8 mouse cellular contexts compared by ENCODE assay signal in genomic region chr5:120605688-120606087, GRCm38 (mm10). TPM values are rescaled to one million over a fixed set of nuclear protein-coding genes. Genes with fewer than 3 reads are reported as not detected.
DNase-seq lines count a peak whose midpoint lies in the region; ATAC-seq and TF ChIP-seq lines count a peak whose summit lies in the region.

No protein-coding gene starts in this region.

- DNase-seq in 3134 (ENCODE audit: extremely low read depth, insufficient read length, low spot score), result peak; percentile 50
- peak; percentile 95 for DNase-seq in adrenal gland, postnatal 14 days
- DNase-seq in embryonic facial prominence, embryonic 11.5 days (ENCODE audit: low spot score), result peak; percentile 96
- peak; percentile 85 to 86 for DNase-seq in heart, adult 2 months
- peak; percentile 91 for DNase-seq in kidney, adult 2 months
- DNase-seq in midbrain, embryonic 14.5 days, result peak; percentile 97
- peak; percentile 79 for DNase-seq in spleen, adult 12 weeks (ENCODE audit: low spot score)

- peak overlapping the region; percentile 20 for H3K4me3 ChIP-seq in embryonic facial prominence, embryonic 11.5 days (ENCODE audit: low read depth, low read length)
- H3K4me3 ChIP-seq in heart, adult 2 months, result no peak overlapping the region
- H3K4me3 ChIP-seq in kidney, adult 2 months (ENCODE audit: insufficient read depth, low read depth, low read length), result no peak overlapping the region
- H3K4me3 ChIP-seq in limb, embryonic 12.5 days (replicated peaks), result peak overlapping the region; percentile 35
- peak overlapping the region; percentile 31 for H3K4me3 ChIP-seq in midbrain, embryonic 14.5 days (replicated peaks; ENCODE audit: low read depth, low read length)

- WGBS in embryonic facial prominence, embryonic 11.5 days, result 1% methylated on average over 6 of the region's 8 CpGs
- WGBS in heart, adult 2 months, result 1% methylated on average over 6 of the region's 8 CpGs
- WGBS in kidney, adult 2 months, result under 1% methylated on average over 8 of the region's 8 CpGs
- WGBS in limb, embryonic 12.5 days, result 1% methylated on average over 7 of the region's 8 CpGs
- WGBS in midbrain, embryonic 14.5 days, result 2% methylated on average over 8 of the region's 8 CpGs

- H3K27me3 ChIP-seq in embryonic facial prominence, embryonic 11.5 days (ENCODE audit: control insufficient read depth, insufficient read depth, low read length), result no peaks in the 10 kb centered on the region
- no peaks in the 10 kb centered on the region for H3K27me3 ChIP-seq in heart, adult 2 months (ENCODE audit: control insufficient read depth, insufficient read depth, low read length)
- no peaks in the 10 kb centered on the region for H3K27me3 ChIP-seq in kidney, adult 2 months (replicated peaks; ENCODE audit: control insufficient read depth, insufficient read depth, low read length)
- no peaks in the 10 kb centered on the region for H3K27me3 ChIP-seq in limb, embryonic 12.5 days
- no peaks in the 10 kb centered on the region for H3K27me3 ChIP-seq in midbrain, embryonic 14.5 days (ENCODE audit: control insufficient read depth, insufficient read depth, low read length)

- no peaks in the 10 kb centered on the region for H3K36me3 ChIP-seq in embryonic facial prominence, embryonic 11.5 days (replicated peaks; ENCODE audit: control insufficient read depth, insufficient read depth, low read depth, low read length)
- no peaks in the 10 kb centered on the region for H3K36me3 ChIP-seq in heart, adult 2 months (ENCODE audit: control insufficient read depth, insufficient read depth, low read length)
- no peaks in the 10 kb centered on the region for H3K36me3 ChIP-seq in kidney, adult 2 months (ENCODE audit: control insufficient read depth, insufficient read depth, low read length)
- peaks cover 24% of the 10 kb centered on the region for H3K36me3 ChIP-seq in limb, embryonic 12.5 days
- H3K36me3 ChIP-seq in midbrain, embryonic 14.5 days (ENCODE audit: control insufficient read depth, insufficient read depth, low read length), result peaks cover 7% of the 10 kb centered on the region; the same call in 1 of the 2 replicates

- no peak for TF ChIP-seq POLR2A in heart, adult 2 months (IDR thresholded peaks at IDR 0.05; ENCODE audit: insufficient read depth, low read depth, low read length)
- TF ChIP-seq POLR2A in kidney, adult 2 months (IDR thresholded peaks at IDR 0.05; ENCODE audit: low read depth, low read length), result no peak

- peak overlapping the region; percentile 27 for H3K4me2 ChIP-seq in embryonic facial prominence, embryonic 11.5 days (ENCODE audit: low read depth, low read length)
- H3K4me2 ChIP-seq in limb, embryonic 12.5 days, result peak overlapping the region; percentile 67
- peak overlapping the region; percentile 65 for H3K4me2 ChIP-seq in midbrain, embryonic 14.5 days (ENCODE audit: low read length)

- H3K4me1 ChIP-seq in embryonic facial prominence, embryonic 11.5 days (ENCODE audit: control insufficient read depth, insufficient read depth, low read length), result no peaks in the 10 kb centered on the region
- peaks cover 3% of the 10 kb centered on the region; the same call in 1 of the 2 replicates for H3K4me1 ChIP-seq in heart, adult 2 months (ENCODE audit: control insufficient read depth, insufficient read depth, low read length)
- H3K4me1 ChIP-seq in kidney, adult 2 months (ENCODE audit: control insufficient read depth, insufficient read depth, low read length), result peaks cover 5% of the 10 kb centered on the region
- H3K4me1 ChIP-seq in limb, embryonic 12.5 days (replicated peaks), result 0 out of 2 replicates have a peak, but pooled peaks cover 5% of the 10 kb centered on the region
- H3K4me1 ChIP-seq in midbrain, embryonic 14.5 days (ENCODE audit: control insufficient read depth, insufficient read depth, low read length), result peaks cover 4% of the 10 kb centered on the region; the same call in 1 of the 2 replicates

- no peaks in the 10 kb centered on the region for H3K9me3 ChIP-seq in embryonic facial prominence, embryonic 11.5 days (replicated peaks; ENCODE audit: control insufficient read depth, low read length)
- no peaks in the 10 kb centered on the region for H3K9me3 ChIP-seq in limb, embryonic 12.5 days
- H3K9me3 ChIP-seq in midbrain, embryonic 14.5 days (ENCODE audit: control insufficient read depth, low read length), result no peaks in the 10 kb centered on the region

- H3K9ac ChIP-seq in embryonic facial prominence, embryonic 11.5 days (replicated peaks; ENCODE audit: low read length), result no peak overlapping the region
- no peak overlapping the region for H3K9ac ChIP-seq in heart, adult 2 months (ENCODE audit: low read depth, low read length)
- peak overlapping the region; percentile 40; the same call in 1 of the 2 replicates for H3K9ac ChIP-seq in limb, embryonic 12.5 days (replicated peaks)
- no peak overlapping the region; the same call in 1 of the 2 replicates for H3K9ac ChIP-seq in midbrain, embryonic 14.5 days (replicated peaks; ENCODE audit: low read length)

- TF ChIP-seq CTCF in heart, adult 2 months (IDR thresholded peaks at IDR 0.05), result peak; percentile 91
- TF ChIP-seq CTCF in kidney, adult 2 months (conservative IDR thresholded peaks at IDR 0.05; ENCODE audit: insufficient read depth, insufficient read length, low read depth, low read length), result peak; percentile 92

- TF ChIP-seq EP300 in heart, adult 2 months (IDR thresholded peaks at IDR 0.05; ENCODE audit: insufficient read depth, low read depth, low read length), result 0 out of 2 replicates have a peak, but pooled peaks have one; percentile 67

- intact Hi-C loops in heart, adult 2 months (cut with DNase I), result loop anchor here (1.0 to 2.0 kb wide), 2 partner anchors 15 to 100 kb away; no protein-coding TSS in a partner anchor

- H3K79me2 ChIP-seq in heart, adult 2 months (replicated peaks; ENCODE audit: control insufficient read depth, insufficient read depth, low read length), result no peaks in the 10 kb centered on the region

- no peak overlapping the region for H3K27ac ChIP-seq in embryonic facial prominence, embryonic 11.5 days (replicated peaks; ENCODE audit: low read depth, low read length)
- no peak overlapping the region for H3K27ac ChIP-seq in heart, adult 2 months
- no peak overlapping the region for H3K27ac ChIP-seq in kidney, adult 2 months (ENCODE audit: insufficient read depth, low read depth, low read length)
- H3K27ac ChIP-seq in limb, embryonic 12.5 days, result no peak overlapping the region
- H3K27ac ChIP-seq in midbrain, embryonic 14.5 days (replicated peaks; ENCODE audit: low read depth, low read length), result peak overlapping the region; percentile 68

- peak; percentile 36; the same call in 1 of the 2 replicates for ATAC-seq in embryonic facial prominence, embryonic 11.5 days (replicated peaks; ENCODE audit: insufficient number of reproducible peaks, low FRiP score, low TSS enrichment, low read depth)
- ATAC-seq in limb, embryonic 12.5 days (ENCODE audit: insufficient number of reproducible peaks, insufficient read depth, low FRiP score, low TSS enrichment, low read depth), result peak; percentile 54; the same call in 1 of the 2 replicates
- ATAC-seq in midbrain, embryonic 14.5 days (ENCODE audit: low FRiP score, low TSS enrichment), result peak; percentile 80

RNA-seq across cellular contexts. Expression of gene Rita1, which starts 6.7 kb away (rescaled TPM):
- 15.6 and 16.0 TPM in 2 replicates for total RNA-seq in adrenal gland, postnatal 14 days (2021)
- 8.3 and 8.8 TPM in 2 replicates for polyA plus RNA-seq in embryonic facial prominence, embryonic 11.5 days (2014; fragmentation: Nextera tagmentation; extraction: Ambion mirVana)
- total RNA-seq in heart, adult 2 months (2021), result 10 to 100 TPM; 14.2 to 16.0 TPM
- 15.3 and 21.7 TPM in 2 replicates for polyA plus RNA-seq in heart, adult 2 months (2012; rRNA removed)
- polyA plus RNA-seq in kidney, adult 2 months (2012; rRNA removed), result 25.2 and 32.1 TPM in 2 replicates
- polyA plus RNA-seq in limb, embryonic 12.5 days (2016; fragmentation: Nextera tagmentation; extraction: Ambion mirVana), result 16.9 and 19.1 TPM in 2 replicates
- 20.6 and 25.5 TPM in 2 replicates for polyA plus RNA-seq in midbrain, embryonic 14.5 days (2014; fragmentation: Nextera tagmentation; extraction: Ambion mirVana)

RNA-seq across cellular contexts. Expression of gene Ddx54, which starts 6.9 kb away (rescaled TPM):
- 38.6 and 45.9 TPM in 2 replicates for total RNA-seq in adrenal gland, postnatal 14 days (2021)
- 28.9 and 29.7 TPM in 2 replicates for polyA plus RNA-seq in embryonic facial prominence, embryonic 11.5 days (2014; fragmentation: Nextera tagmentation; extraction: Ambion mirVana)
- 10 to 100 TPM; 21.4 to 22.5 TPM for total RNA-seq in heart, adult 2 months (2021)
- 16.2 and 18.2 TPM in 2 replicates for polyA plus RNA-seq in heart, adult 2 months (2012; rRNA removed)
- polyA plus RNA-seq in kidney, adult 2 months (2012; rRNA removed), result 29.3 and 31.6 TPM in 2 replicates
- 48.8 and 50.3 TPM in 2 replicates for polyA plus RNA-seq in limb, embryonic 12.5 days (2016; fragmentation: Nextera tagmentation; extraction: Ambion mirVana)
- 29.4 and 31.9 TPM in 2 replicates for polyA plus RNA-seq in midbrain, embryonic 14.5 days (2014; fragmentation: Nextera tagmentation; extraction: Ambion mirVana)

RNA-seq across cellular contexts. Expression of gene Iqcd, which starts 16.9 kb away (rescaled TPM):
- total RNA-seq in adrenal gland, postnatal 14 days (2021), result 0.30 and 0.48 TPM in 2 replicates
- polyA plus RNA-seq in embryonic facial prominence, embryonic 11.5 days (2014; fragmentation: Nextera tagmentation; extraction: Ambion mirVana), result 0.31 and 0.55 TPM in 2 replicates
- not detected for total RNA-seq in heart, adult 2 months (2021)
- polyA plus RNA-seq in heart, adult 2 months (2012; rRNA removed), result 0.14 and 0.20 TPM in 2 replicates
- 2.1 and 2.5 TPM in 2 replicates for polyA plus RNA-seq in kidney, adult 2 months (2012; rRNA removed)
- 0.64 and 0.93 TPM in 2 replicates for polyA plus RNA-seq in limb, embryonic 12.5 days (2016; fragmentation: Nextera tagmentation; extraction: Ambion mirVana)
- polyA plus RNA-seq in midbrain, embryonic 14.5 days (2014; fragmentation: Nextera tagmentation; extraction: Ambion mirVana), result 1.4 and 1.7 TPM in 2 replicates

RNA-seq across cellular contexts. Expression of gene Tpcn1, which starts 17.2 kb away (rescaled TPM):
- 56.5 and 57.5 TPM in 2 replicates for total RNA-seq in adrenal gland, postnatal 14 days (2021)
- 9.6 and 11.2 TPM in 2 replicates for polyA plus RNA-seq in embryonic facial prominence, embryonic 11.5 days (2014; fragmentation: Nextera tagmentation; extraction: Ambion mirVana)
- total RNA-seq in heart, adult 2 months (2021), result 10 to 100 TPM; 30.7 to 35.1 TPM
- 53.7 and 59.7 TPM in 2 replicates for polyA plus RNA-seq in heart, adult 2 months (2012; rRNA removed)
- 200 and 216 TPM in 2 replicates for polyA plus RNA-seq in kidney, adult 2 months (2012; rRNA removed)
- polyA plus RNA-seq in limb, embryonic 12.5 days (2016; fragmentation: Nextera tagmentation; extraction: Ambion mirVana), result 16.7 and 17.2 TPM in 2 replicates
- polyA plus RNA-seq in midbrain, embryonic 14.5 days (2014; fragmentation: Nextera tagmentation; extraction: Ambion mirVana), result 10.4 and 12.2 TPM in 2 replicates

RNA-seq across cellular contexts. Expression of gene Cfap73, which starts 28.3 kb away (rescaled TPM):
- 0.63 and 0.98 TPM in 2 replicates for total RNA-seq in adrenal gland, postnatal 14 days (2021)
- polyA plus RNA-seq in embryonic facial prominence, embryonic 11.5 days (2014; fragmentation: Nextera tagmentation; extraction: Ambion mirVana), result not detected in 2 replicates
- total RNA-seq in heart, adult 2 months (2021), result not detected
- polyA plus RNA-seq in heart, adult 2 months (2012; rRNA removed), result 0.16 TPM in 1 of 2 replicates, not detected in the other
- not detected in 2 replicates for polyA plus RNA-seq in kidney, adult 2 months (2012; rRNA removed)
- polyA plus RNA-seq in limb, embryonic 12.5 days (2016; fragmentation: Nextera tagmentation; extraction: Ambion mirVana), result not detected in 2 replicates
- 0.32 TPM in 1 of 2 replicates, not detected in the other for polyA plus RNA-seq in midbrain, embryonic 14.5 days (2014; fragmentation: Nextera tagmentation; extraction: Ambion mirVana)

Comparison
In these comparisons a context has a peak if more than half of its experiments do, and no peak if none do; other contexts are left out.
1. H3K4me3 ChIP-seq: peak in embryonic facial prominence, embryonic 11.5 days (single experiment), limb, embryonic 12.5 days (single experiment) and midbrain, embryonic 14.5 days (single experiment); none in heart, adult 2 months (single experiment) and kidney, adult 2 months (single experiment).
2. Peak in every context shown above with its lines, with median percentiles within 50 percentile points of each other: DNase-seq, ATAC-seq and H3K4me2 ChIP-seq.